7 mouse cellular contexts compared by ENCODE assay signal in genomic region chr11:72489881-72490301, GRCm38 (mm10). TPM values are rescaled to one million over a fixed set of nuclear protein-coding genes. Genes with fewer than 3 reads are reported as not detected.
DNase-seq lines count a peak whose midpoint lies in the region; ATAC-seq lines count a peak whose summit lies in the region.

Gene Spns2, minus strand, starts transcription at chr11:72489904.

- no peaks in the 10 kb centered on the region for H3K36me3 ChIP-seq in embryonic facial prominence, embryonic 15.5 days
- no peaks in the 10 kb centered on the region for H3K36me3 ChIP-seq in heart, embryonic 12.5 days
- no peaks in the 10 kb centered on the region for H3K36me3 ChIP-seq in liver, embryonic 11.5 days (ENCODE audit: control insufficient read depth, insufficient read depth, low read length)
- H3K36me3 ChIP-seq in splenic B cell, adult 2 months (ENCODE audit: control insufficient read depth, insufficient read depth, low read length, poor library complexity, severe bottlenecking), result no peaks in the 10 kb centered on the region

- under 1% methylated on average over 39 of the region's 42 CpGs for WGBS in embryonic facial prominence, embryonic 15.5 days
- 2% methylated on average over 42 of the region's 42 CpGs for WGBS in heart, embryonic 12.5 days
- under 1% methylated on average over 42 of the region's 42 CpGs for WGBS in liver, embryonic 11.5 days

- H3K4me2 ChIP-seq in embryonic facial prominence, embryonic 15.5 days (replicated peaks), result peak within 1 kb of the TSS; percentile 98
- H3K4me2 ChIP-seq in heart, embryonic 12.5 days, result peak within 1 kb of the TSS; percentile 100
- H3K4me2 ChIP-seq in liver, embryonic 11.5 days, result peak within 1 kb of the TSS; percentile 95

- peak within 1 kb of the TSS; percentile 35 for H3K9ac ChIP-seq in embryonic facial prominence, embryonic 15.5 days
- H3K9ac ChIP-seq in heart, embryonic 12.5 days, result peak within 1 kb of the TSS; percentile 78
- H3K9ac ChIP-seq in liver, embryonic 11.5 days (ENCODE audit: low read depth, low read length), result peak within 1 kb of the TSS; percentile 70

- peak within 1 kb of the TSS; percentile 60 for H3K4me3 ChIP-seq in embryonic facial prominence, embryonic 15.5 days (replicated peaks)
- H3K4me3 ChIP-seq in heart, embryonic 12.5 days, result peak within 1 kb of the TSS; percentile 85
- peak within 1 kb of the TSS; percentile 83 for H3K4me3 ChIP-seq in liver, embryonic 11.5 days (ENCODE audit: low read depth, low read length)

- peak; percentile 86 for ATAC-seq in embryonic facial prominence, embryonic 15.5 days (ENCODE audit: insufficient number of reproducible peaks, low FRiP score, low TSS enrichment, low read depth)
- peak; percentile 92 for ATAC-seq in heart, embryonic 12.5 days (ENCODE audit: insufficient number of reproducible peaks, low FRiP score)
- ATAC-seq in liver, embryonic 11.5 days (replicated peaks; ENCODE audit: low FRiP score), result peak; percentile 91

- DNase-seq in brain, adult 2 months (ENCODE audit: low read depth, low spot score), result peak; percentile 95
- peak; percentile 97 for DNase-seq in kidney, postnatal 10 days
- DNase-seq in liver, embryonic 11.5 days (ENCODE audit: low spot score), result peak; percentile 89
- peak; percentile 29 for DNase-seq in naive thymus-derived CD4-positive, alpha-beta T cell, adult 2 months (ENCODE audit: low read depth)
- DNase-seq in splenic B cell, adult 2 months (ENCODE audit: low read depth, low spot score), result peak; percentile 95

- peaks cover 25% of the 10 kb centered on the region for H3K4me1 ChIP-seq in embryonic facial prominence, embryonic 15.5 days
- H3K4me1 ChIP-seq in heart, embryonic 12.5 days (replicated peaks), result peaks cover 11% of the 10 kb centered on the region
- peaks cover 45% of the 10 kb centered on the region for H3K4me1 ChIP-seq in liver, embryonic 11.5 days (replicated peaks; ENCODE audit: control insufficient read depth, insufficient read depth, low read length)

- peak within 1 kb of the TSS; percentile 51; the same call in 1 of the 2 replicates for H3K27ac ChIP-seq in embryonic facial prominence, embryonic 15.5 days (replicated peaks)
- H3K27ac ChIP-seq in heart, embryonic 12.5 days (ENCODE audit: poor library complexity, severe bottlenecking), result no peak within 1 kb of the TSS; the same call in 1 of the 2 replicates
- H3K27ac ChIP-seq in liver, embryonic 11.5 days (ENCODE audit: low read depth, low read length), result peak within 1 kb of the TSS; percentile 82

- peaks cover 37% of the 10 kb centered on the region for H3K27me3 ChIP-seq in embryonic facial prominence, embryonic 15.5 days
- H3K27me3 ChIP-seq in heart, embryonic 12.5 days (replicated peaks), result peaks cover 52% of the 10 kb centered on the region
- H3K27me3 ChIP-seq in liver, embryonic 11.5 days (replicated peaks; ENCODE audit: control insufficient read depth, insufficient read depth, low read length), result peaks cover 15% of the 10 kb centered on the region; the same call in 1 of the 2 replicates
- H3K27me3 ChIP-seq in splenic B cell, adult 2 months (ENCODE audit: control insufficient read depth, insufficient read depth, low read length, poor library complexity, severe bottlenecking), result no peaks in the 10 kb centered on the region

- no peaks in the 10 kb centered on the region for H3K9me3 ChIP-seq in embryonic facial prominence, embryonic 15.5 days (replicated peaks)
- H3K9me3 ChIP-seq in heart, embryonic 12.5 days (replicated peaks), result no peaks in the 10 kb centered on the region
- no peaks in the 10 kb centered on the region for H3K9me3 ChIP-seq in liver, embryonic 11.5 days (ENCODE audit: control insufficient read depth, low read length)

RNA-seq across cellular contexts. Expression of gene Spns2, which starts in this region (rescaled TPM):
- 11.8 and 12.0 TPM in 2 replicates for polyA plus RNA-seq in embryonic facial prominence, embryonic 15.5 days (2015; fragmentation: Nextera tagmentation; extraction: Ambion mirVana)
- 3.3 and 3.5 TPM in 2 replicates for polyA plus RNA-seq in heart, embryonic 12.5 days (2016; fragmentation: Nextera tagmentation; extraction: Ambion mirVana)
- polyA plus RNA-seq in liver, embryonic 11.5 days (2014; fragmentation: Nextera tagmentation; extraction: Ambion mirVana), result 20.0 and 21.0 TPM in 2 replicates

Comparison
In these comparisons a context has a peak if more than half of its experiments do, and no peak if none do; other contexts are left out.
1. DNase-seq: peak in every context shown above with its lines; median percentile 97 in kidney, postnatal 10 days; 95 in brain, adult 2 months; 95 in splenic B cell, adult 2 months; 89 in liver, embryonic 11.5 days; 29 in naive thymus-derived CD4-positive, alpha-beta T cell, adult 2 months.